Mouse (Mus musculus) cerebellum, adult 2 months (tissue): ENCODE results near the gene Tmem82.

Experiments
- CTCF ChIP-seq: fragments of 200-500 bp; IDR thresholded peaks from 2 replicates; pipeline ENCODE4 v1.5.1; 2011; ENCODE audit warnings: low read depth, mild to moderate bottlenecking, control low read depth, low read length, moderate library complexity, borderline replicate concordance; ENCODE audit not compliant: insufficient read depth
- POLR2A ChIP-seq: fragments of 200-500 bp; IDR thresholded peaks from 2 replicates; pipeline ENCODE4 v1.6.1; 2011; ENCODE audit warnings: low read length, control low read depth, borderline replicate concordance; ENCODE audit not compliant: insufficient read depth

DNA sequence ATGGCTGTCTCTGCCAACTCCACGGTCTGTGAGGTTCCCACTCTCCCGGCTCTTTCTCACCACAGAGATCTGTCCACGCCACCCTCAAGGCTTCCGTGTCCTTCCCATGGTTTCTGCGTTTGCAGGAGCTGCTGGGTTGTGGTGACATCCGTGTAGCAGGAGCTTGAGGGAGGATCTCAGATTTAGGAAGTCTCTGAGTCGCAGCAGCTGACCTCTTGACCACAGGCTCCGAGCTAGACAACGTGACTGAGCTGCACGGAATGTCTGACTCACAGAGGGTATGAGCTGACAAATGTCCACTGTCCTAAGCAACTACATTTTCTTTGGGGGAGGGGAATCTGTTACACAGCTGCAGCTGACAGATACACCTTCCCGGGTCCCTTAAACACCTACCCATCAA is 12.6 kb downstream of the Tmem82 start, which contains the start of gene Fblim1:
- TF ChIP-seq CTCF (no peak), POLR2A (no peak)
